Mouse (Mus musculus) liver, postnatal 0 days (tissue): ENCODE measurements at regions not wholly inside any gene's neighbourhood (a gene's known extent, or its start where the extent isn't known, plus 50 kb on each side); places are given as distances from the start of the nearest gene placed in this dataset.

ENCODE experiments used
- CTCF ChIP-seq: sonication (generic); IDR thresholded peaks from 2 replicates; pipeline ENCODE4 v1.5.1; 2016; ENCODE audit warnings: antibody characterized with exemption, low read depth
- EP300 ChIP-seq: IDR thresholded peaks from 2 replicates; pipeline ENCODE4 v1.6.1; 2016; ENCODE audit warnings: antibody characterized with exemption, low read depth, mild to moderate bottlenecking

GRCm38 (mm10) chr10:126070984-126071713 is 105.2 kb downstream of the Lrig3 start:
- TF ChIP-seq CTCF (no peak), EP300 (no peak)
